Mouse (Mus musculus) megakaryocyte, embryonic 14.5 days (primary cell): Measurements from ENCODE around the gene Dab2ip.

Experiments
- FLI1 ChIP-seq: IDR thresholded peaks from 2 replicates; pipeline ENCODE4 v1.6.1; 2012; ENCODE audit warnings: low read length, inconsistent platforms, mixed read lengths
- GATA1 ChIP-seq: IDR thresholded peaks from 3 replicates; pipeline ENCODE4 v1.6.1; 2012; ENCODE audit warnings: mixed read lengths, low read length, inconsistent platforms, borderline replicate concordance

DNA sequence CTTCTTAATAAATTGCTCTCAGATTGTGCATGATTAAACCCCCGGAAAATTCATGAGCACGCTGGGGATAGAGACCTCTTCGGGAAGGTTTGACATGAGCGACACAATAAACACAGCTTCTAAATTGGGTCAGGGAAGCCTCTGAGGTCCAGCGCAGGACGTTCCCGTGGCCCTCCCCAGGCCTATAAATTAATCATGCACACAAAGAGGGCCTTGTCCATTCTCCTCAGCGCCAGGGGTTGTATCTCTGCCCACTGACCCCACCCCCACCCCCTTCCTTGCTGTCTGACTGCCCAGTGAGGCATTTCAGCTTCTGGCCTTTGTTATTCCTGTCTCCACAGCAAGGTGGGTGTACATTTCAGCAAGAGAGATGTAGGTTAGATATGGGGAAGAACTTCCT lies 49.4 kb downstream of the Dab2ip start:
- TF ChIP-seq GATA1 (no peak), FLI1 (no peak)
